Mouse (Mus musculus): Measurements from ENCODE around the gene Aicda.
"Not testable (repeated sequence)": the region's sequence is repeated elsewhere in the genome, so short reads cannot be mapped to it uniquely, and the experiment has no call there.

Gene Aicda

GRCm38 (mm10) chr6:122553606-122554005 lies at the start of gene Aicda:
TSS of gene Aicda (plus strand) at chr6:122553801.
- no peak for DNase-seq

GRCm38 (mm10) chr6:122505041-122505440 lies 48.6 kb upstream of the Aicda start:
- no peak for DNase-seq

GRCm38 (mm10) chr6:122505545-122505944 lies 48.1 kb upstream of the Aicda start, which contains the start of gene Mfap5:
TSS of gene Mfap5 (plus strand) at chr6:122505845.
- no peak for DNase-seq

GRCm38 (mm10) chr6:122508494-122508893 lies 45.1 kb upstream of the Aicda start:
- DNase-seq = no peak

- no peak for DNase-seq
These were observed 40.4 kb upstream of the Aicda start for GRCm38 (mm10) chr6:122512914-122513878.

- DNase-seq = no peak
These were observed 39.3 kb upstream of the Aicda start for GRCm38 (mm10) chr6:122514312-122514711.

GRCm38 (mm10) chr6:122515762-122516161 lies 37.8 kb upstream of the Aicda start:
- DNase-seq = not testable (repeated sequence)

GRCm38 (mm10) chr6:122517668-122518067 lies 35.9 kb upstream of the Aicda start:
- DNase-seq = no peak

- DNase-seq = peak in 1 of 2 experiments; percentile 14
These were observed 34.2 kb upstream of the Aicda start for GRCm38 (mm10) chr6:122519384-122519783.

- DNase-seq = peak; percentile 40 to 53
These were observed 31.0 kb upstream of the Aicda start for GRCm38 (mm10) chr6:122522595-122522994.

- DNase-seq = no peak
These were observed 30.3 kb upstream of the Aicda start for GRCm38 (mm10) chr6:122523289-122523688.

- DNase-seq = no peak
These were observed 26.0 kb upstream of the Aicda start for GRCm38 (mm10) chr6:122527596-122527995.

- DNase-seq = no peak
These were observed 25.5 kb upstream of the Aicda start for GRCm38 (mm10) chr6:122528136-122528535.

- no peak for DNase-seq
These were observed 22.0 kb upstream of the Aicda start for GRCm38 (mm10) chr6:122531466-122532174.

- peak; percentile 85 to 89 for DNase-seq
These were observed 20.7 kb upstream of the Aicda start for GRCm38 (mm10) chr6:122532883-122533302.

GRCm38 (mm10) chr6:122534032-122534431 lies 19.6 kb upstream of the Aicda start:
- DNase-seq = peak in 1 of 2 experiments; percentile 6

- no peak for DNase-seq
These were observed 14.0 kb upstream of the Aicda start for GRCm38 (mm10) chr6:122539564-122539963.

GRCm38 (mm10) chr6:122542459-122542858 lies 11.1 kb upstream of the Aicda start:
- not testable (repeated sequence) for DNase-seq

GRCm38 (mm10) chr6:122543574-122543973 lies 10.0 kb upstream of the Aicda start:
- DNase-seq = no peak

GRCm38 (mm10) chr6:122544672-122545071 lies 8.9 kb upstream of the Aicda start:
- DNase-seq = no peak

- no peak for DNase-seq
These were observed 8.2 kb upstream of the Aicda start for GRCm38 (mm10) chr6:122545289-122545882.

- no peak for DNase-seq
These were observed 7.7 kb upstream of the Aicda start for GRCm38 (mm10) chr6:122545948-122546347.

GRCm38 (mm10) chr6:122554102-122554501 lies 501 bp downstream of the Aicda start:
- no peak for DNase-seq

Data from kidney, postnatal 25 days (tissue).